Mouse (Mus musculus) central nervous system, embryonic 11.5 days (tissue): Measurements from ENCODE around the gene Serpinb11. TPM values are rescaled to one million over a fixed set of nuclear protein-coding genes. Genes with fewer than 3 reads are reported as not detected.

Experiments
- polyA plus RNA-seq: library from polyadenylated mRNA; depleted of rRNA; stranded (reverse); fragments of >200 nt; gene quantifications from 2 replicates; pipeline ENCODE4 v1.2.3, GENCODE M21; 2012; rRNA removed

Serpinb11 gene
- not detected in 2 replicates for polyA plus RNA-seq

GRCm38 (mm10) chr1:107360898-107361297, at the start of gene Serpinb11:
TSS of gene Serpinb11 (plus strand) at chr1:107361198.

GRCm38 (mm10) chr1:107399355-107399754, 38.4 kb downstream of the Serpinb11 start, which contains the start of gene Serpinb7:
TSS of gene Serpinb7 (plus strand) at chr1:107399655.

Other genes with a start within 250 kb of the Serpinb11 start
- not detected in 2 replicates for gene Serpinb3b, start 82.8 kb upstream of the Serpinb11 start, polyA plus RNA-seq
- gene Serpinb3c, start 82.8 kb upstream of the Serpinb11 start, polyA plus RNA-seq = not detected in 2 replicates
- gene Serpinb7, start 38.5 kb downstream of the Serpinb11 start, polyA plus RNA-seq = 0.02 TPM in 1 of 2 replicates, not detected in the other
- gene Serpinb2, start 150.2 kb downstream of the Serpinb11 start, polyA plus RNA-seq = 0.44 and 0.45 TPM in 2 replicates
- 0.26 and 0.51 TPM in 2 replicates for gene Serpinb8, start 228.8 kb downstream of the Serpinb11 start, polyA plus RNA-seq